Comparison of ENCODE assay signal across 9 mouse cellular contexts in the genomic region with DNA sequence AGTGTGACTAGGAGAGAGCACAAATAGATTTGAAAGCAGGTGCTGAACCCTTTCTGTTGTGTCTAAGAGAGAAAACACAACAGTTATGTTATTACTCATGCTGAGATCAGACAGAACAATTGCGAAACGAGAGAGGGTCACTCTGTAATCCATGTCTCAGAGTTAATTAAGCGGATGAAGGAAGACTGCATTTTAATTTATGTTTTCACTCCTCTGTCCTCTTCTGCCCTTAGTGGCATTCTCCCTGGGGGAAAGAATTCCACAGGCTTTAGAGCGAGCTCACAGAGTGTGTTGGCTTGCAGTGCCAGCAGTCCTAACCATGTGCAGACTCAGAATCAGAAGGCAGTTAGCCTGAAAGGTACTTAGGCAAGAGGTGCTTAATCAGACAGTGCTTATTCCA.
DNase-seq lines count a peak whose midpoint lies in the region; ATAC-seq lines count a peak whose summit lies in the region.
"Had no signal": no experiment of that assay in that cellular context is flagged by ENCODE, and none has a peak within 500 bp of the region (broad histone marks: within the 10 kb centered on the region; RNA-seq: fewer than 3 reads in every experiment).

No protein-coding gene starts in this region.

- H3K27ac ChIP-seq in limb, embryonic 10.5 days = no peak overlapping the region
- H3K27ac ChIP-seq: heart, embryonic 10.5 days had no signal

- H3K27me3 ChIP-seq in limb, embryonic 10.5 days (ENCODE audit: low read depth, poor library complexity, severe bottlenecking) = no peaks in the 10 kb centered on the region

- ATAC-seq in frontal cortex, adult (ENCODE audit: low TSS enrichment) = 0 out of 2 replicates have a peak, but pooled peaks have one; percentile 31

- peaks cover 5% of the 10 kb centered on the region; the same call in 1 of the 2 replicates for H3K4me1 ChIP-seq in limb, embryonic 10.5 days
- H3K4me1 ChIP-seq: heart, embryonic 10.5 days had no signal

- H3K4me3 ChIP-seq in limb, embryonic 10.5 days = no peak overlapping the region
- H3K4me3 ChIP-seq: heart, embryonic 10.5 days had no signal

- no peaks in the 10 kb centered on the region for H3K9me3 ChIP-seq in limb, embryonic 10.5 days (replicated peaks)
- H3K9me3 ChIP-seq: heart, embryonic 10.5 days had no signal

- no peaks in the 10 kb centered on the region for H3K36me3 ChIP-seq in limb, embryonic 10.5 days
- H3K36me3 ChIP-seq: heart, embryonic 10.5 days had no signal

- 45% methylated on average over 4 of the region's 4 CpGs for WGBS in limb, embryonic 10.5 days

- no peak for DNase-seq in frontal cortex, postnatal 25 days (ENCODE audit: low spot score in 2 of 2)
- peak; percentile 56 for DNase-seq in A20 (ENCODE audit: low read depth, low spot score)
- peak; percentile 22 for DNase-seq in brain, adult 2 months (ENCODE audit: low read depth, low spot score)
- peak; percentile 29 for DNase-seq in limb, embryonic 10.5 days (ENCODE audit: low spot score)
- DNase-seq in testis, postnatal 10 days (ENCODE audit: low spot score) = no peak
- no peak for DNase-seq in gastrocnemius, postnatal 14 days
- no peak for DNase-seq in lung, postnatal 36 days

- intact Hi-C loops in gastrocnemius, postnatal 14 days (cut with DNase I; ENCODE audit: low total_unique reads) = no loop called here

Comparison
In these comparisons a context has a peak if more than half of its experiments do, and no peak if none do; other contexts are left out.
1. DNase-seq: peak in A20 (single experiment), brain, adult 2 months (single experiment) and limb, embryonic 10.5 days (single experiment); none in frontal cortex, postnatal 25 days (0 of 2), testis, postnatal 10 days (single experiment), gastrocnemius, postnatal 14 days (single experiment) and lung, postnatal 36 days (single experiment).